Mouse (Mus musculus): ENCODE data around the gene Adrb1. TPM values are rescaled to one million over a fixed set of nuclear protein-coding genes. Genes with fewer than 3 reads are reported as not detected.
"Not testable (repeated sequence)": the region's sequence is repeated elsewhere in the genome, so short reads cannot be mapped to it uniquely, and the experiment has no call there.

Adrb1 gene
- total RNA-seq, 1 experiment from 2014 or later, result 6.4 TPM

DNA sequence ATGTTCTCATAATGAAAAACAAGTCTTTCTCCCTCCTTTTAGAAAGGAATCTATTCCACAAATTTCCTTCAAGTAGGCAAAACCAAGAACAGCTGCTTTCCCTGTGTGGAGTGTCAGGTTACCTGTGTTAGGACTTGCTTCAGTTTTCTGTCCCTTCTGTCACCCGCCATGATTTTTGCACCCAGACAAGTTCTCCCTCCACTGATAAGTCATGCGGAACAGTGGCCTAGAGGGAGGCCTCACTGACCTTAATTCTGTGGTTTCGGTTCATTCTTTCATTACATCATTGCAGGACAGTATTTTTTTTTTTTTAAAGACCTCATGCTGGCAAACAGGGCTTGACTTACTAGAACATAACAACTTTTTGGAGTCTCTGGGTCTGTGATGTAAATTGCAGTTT, 27.3 kb downstream of the Adrb1 start:
- DNase-seq, result no peak

- DNase-seq, result no peak
Observed at GRCm38 (mm10) chr19:56750709-56751108, 28.7 kb downstream of the Adrb1 start.

- DNase-seq, result not testable (repeated sequence)
Observed at GRCm38 (mm10) chr19:56754456-56754855, 32.5 kb downstream of the Adrb1 start.

- DNase-seq, result no peak
Observed at GRCm38 (mm10) chr19:56756412-56756811, 34.4 kb downstream of the Adrb1 start.

DNA sequence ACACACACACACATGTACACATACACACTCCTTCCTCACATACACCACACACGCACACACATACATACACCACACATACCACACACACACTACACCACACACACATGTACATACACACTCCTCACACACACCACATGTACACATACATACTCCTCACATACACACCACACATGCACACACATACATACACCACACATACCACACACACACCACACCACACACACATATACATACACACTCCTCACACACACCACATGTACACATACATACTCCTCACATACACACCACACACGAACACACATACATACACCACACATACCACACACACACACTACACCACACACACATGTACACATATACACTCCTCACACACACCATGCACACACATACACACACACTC, 36.3 kb downstream of the Adrb1 start:
- no peak for DNase-seq

GRCm38 (mm10) chr19:56759740-56760139, 37.7 kb downstream of the Adrb1 start:
- DNase-seq, result peak; percentile 35

DNA sequence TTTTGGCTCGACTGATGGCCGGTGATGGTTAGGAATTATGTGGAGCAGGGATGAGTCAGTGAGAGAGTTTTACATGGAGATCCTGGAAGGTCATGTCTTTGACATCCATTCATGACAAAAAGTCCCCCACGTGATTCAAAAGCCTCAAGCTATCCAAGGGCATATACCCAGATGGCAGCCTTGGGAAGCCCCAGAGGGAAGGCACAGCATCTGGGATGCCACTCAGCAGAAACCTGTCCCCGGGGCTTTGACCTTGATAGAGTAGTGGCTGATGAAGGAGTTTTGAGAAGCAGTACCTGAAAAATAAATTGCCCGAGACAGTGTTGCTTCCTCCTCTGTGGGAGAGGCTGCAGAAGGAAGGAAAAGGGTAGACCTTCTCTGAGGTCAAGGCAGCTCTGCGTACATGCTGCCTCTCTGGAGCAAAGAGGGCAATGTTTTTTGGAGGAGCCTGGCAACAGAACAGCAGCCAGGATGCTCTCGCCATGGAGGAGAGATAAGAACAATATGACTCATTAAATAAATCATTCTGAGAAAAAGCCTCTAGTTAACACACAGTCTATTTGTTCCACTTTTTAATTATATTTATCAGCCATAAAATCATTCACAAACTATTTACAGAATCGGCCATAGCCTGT, 38.4 kb downstream of the Adrb1 start:
- peak; percentile 71 for DNase-seq

- no peak for DNase-seq
Observed at GRCm38 (mm10) chr19:56761096-56761495, 39.1 kb downstream of the Adrb1 start.

- DNase-seq, result no peak
Observed at GRCm38 (mm10) chr19:56761727-56762126, 39.7 kb downstream of the Adrb1 start.

DNA sequence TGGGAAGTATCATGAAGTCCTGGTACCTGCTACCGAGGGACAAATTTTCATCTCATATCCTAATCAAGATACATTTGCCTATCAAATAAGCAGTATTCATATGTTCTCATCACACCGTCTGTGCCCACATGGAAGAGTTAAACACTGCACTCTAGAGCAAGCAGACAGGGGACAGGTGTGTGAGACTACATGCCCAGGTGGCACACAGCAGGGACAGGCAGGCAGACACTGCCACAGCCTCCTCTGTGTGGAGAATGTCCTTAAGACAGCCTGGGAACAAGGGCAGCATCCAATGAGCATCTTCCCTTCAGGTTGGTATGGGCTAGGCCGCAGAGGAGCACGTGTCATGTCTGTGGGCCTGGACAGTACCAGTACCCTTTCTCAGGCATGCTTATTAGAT, 40.7 kb downstream of the Adrb1 start:
- no peak for DNase-seq

GRCm38 (mm10) chr19:56769024-56769423, 47.0 kb downstream of the Adrb1 start:
- no peak for DNase-seq

GRCm38 (mm10) chr19:56772158-56772557, 50.2 kb downstream of the Adrb1 start:
- DNase-seq, result no peak

- no peak for DNase-seq
Observed at GRCm38 (mm10) chr19:56773393-56773971, 51.5 kb downstream of the Adrb1 start.

GRCm38 (mm10) chr19:56774408-56774962, 52.5 kb downstream of the Adrb1 start:
- no peak for DNase-seq

- no peak for DNase-seq
Observed at GRCm38 (mm10) chr19:56774971-56775892, 53.2 kb downstream of the Adrb1 start.

DNA sequence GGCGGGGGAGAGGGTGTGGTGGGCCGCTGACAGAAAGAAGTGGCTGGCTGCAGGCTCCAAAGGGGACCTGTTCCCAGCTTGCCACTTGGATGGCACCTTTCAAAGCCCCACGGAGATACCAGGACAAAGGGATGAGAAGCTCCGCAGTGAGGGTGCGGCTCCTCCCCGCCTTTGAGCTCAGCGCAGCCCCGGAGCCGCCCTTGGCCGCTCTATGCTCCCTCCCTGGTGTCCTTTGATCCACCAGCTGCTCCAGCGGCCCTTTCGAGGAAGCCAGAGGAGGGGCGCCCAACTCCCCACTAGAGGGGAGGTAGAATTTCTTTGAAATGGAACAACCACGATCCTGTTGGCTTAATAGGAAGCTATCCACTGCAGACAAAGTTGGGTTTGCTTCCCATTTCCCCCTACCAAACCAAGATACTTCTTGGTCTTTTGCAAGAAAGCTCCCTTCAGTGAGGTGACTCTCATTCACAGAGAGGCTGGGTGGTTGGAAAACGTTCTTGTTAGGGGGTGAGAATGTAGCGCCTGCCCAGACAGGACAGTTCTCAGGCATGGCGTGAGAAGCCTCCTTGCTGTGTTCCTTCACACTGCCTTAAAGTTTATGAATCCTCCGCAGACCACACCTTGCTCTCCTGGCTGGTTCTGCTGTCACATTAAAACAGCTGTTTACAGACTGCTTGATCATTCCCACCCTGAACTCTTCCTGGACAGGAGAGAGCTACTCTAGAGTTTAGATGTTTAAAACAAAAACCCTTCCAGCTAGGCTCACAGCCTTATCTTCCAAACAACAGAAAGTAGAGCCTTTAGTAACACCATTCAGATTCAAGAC, 54.1 kb downstream of the Adrb1 start:
- peak; percentile 43 for DNase-seq

- peak; percentile 68 for DNase-seq
Observed at GRCm38 (mm10) chr19:56776719-56777382, 54.9 kb downstream of the Adrb1 start.

GRCm38 (mm10) chr19:56778532-56778931, 56.5 kb downstream of the Adrb1 start:
- not testable (repeated sequence) for DNase-seq

All from adrenal gland, postnatal 14 days (tissue).